Mouse (Mus musculus) olfactory bulb, adult 2 months (tissue): ENCODE results near the gene Fam76b.

Experiments
- CTCF ChIP-seq: fragments of 200-500 bp; IDR thresholded peaks from 2 replicates; pipeline ENCODE4 v1.5.1; 2012; ENCODE audit warnings: low read depth, mild to moderate bottlenecking, low read length, moderate library complexity; ENCODE audit not compliant: insufficient read depth
- POLR2A ChIP-seq: fragments of 200-500 bp; IDR thresholded peaks from 2 replicates; pipeline ENCODE4 v1.6.1; 2012; ENCODE audit warnings: mild to moderate bottlenecking, low read depth, low read length, moderate library complexity; ENCODE audit not compliant: insufficient read depth

DNA sequence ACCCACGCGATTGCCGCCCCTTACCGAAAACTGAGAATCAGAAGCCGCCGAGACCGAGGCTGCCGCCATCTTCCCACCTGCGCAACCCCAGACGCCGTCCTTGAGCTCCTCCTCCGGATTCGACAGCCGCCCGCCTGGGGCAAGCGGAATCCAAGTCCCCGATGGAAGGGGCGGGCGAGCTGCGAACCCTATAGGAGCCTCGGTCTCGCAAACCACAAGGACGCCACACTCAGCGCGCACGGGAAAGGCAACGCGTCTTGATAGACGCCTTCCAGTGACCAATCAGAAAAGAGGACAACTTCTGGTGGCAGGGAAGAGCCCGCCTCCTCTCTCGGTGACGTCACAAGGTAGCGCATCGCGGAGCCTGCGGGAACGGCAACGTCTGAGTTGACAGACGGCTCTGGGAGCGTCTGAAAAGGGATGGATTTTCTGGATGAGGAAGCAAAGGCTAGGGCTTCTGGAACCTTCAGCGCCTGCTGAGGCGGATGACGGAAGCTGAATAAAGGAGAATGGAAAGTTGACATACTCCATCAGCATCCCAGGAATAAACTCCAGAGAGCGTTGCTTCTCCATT lies 597 bp upstream of the Fam76b start, which contains the start of gene Cep57:
- TF ChIP-seq CTCF = no peak
- TF ChIP-seq POLR2A = peak; percentile 76
